Mouse (Mus musculus): ENCODE results near the gene Prkcb.
"Not testable (repeated sequence)": the region's sequence is repeated elsewhere in the genome, so short reads cannot be mapped to it uniquely, and the experiment has no call there.

Prkcb gene

DNA sequence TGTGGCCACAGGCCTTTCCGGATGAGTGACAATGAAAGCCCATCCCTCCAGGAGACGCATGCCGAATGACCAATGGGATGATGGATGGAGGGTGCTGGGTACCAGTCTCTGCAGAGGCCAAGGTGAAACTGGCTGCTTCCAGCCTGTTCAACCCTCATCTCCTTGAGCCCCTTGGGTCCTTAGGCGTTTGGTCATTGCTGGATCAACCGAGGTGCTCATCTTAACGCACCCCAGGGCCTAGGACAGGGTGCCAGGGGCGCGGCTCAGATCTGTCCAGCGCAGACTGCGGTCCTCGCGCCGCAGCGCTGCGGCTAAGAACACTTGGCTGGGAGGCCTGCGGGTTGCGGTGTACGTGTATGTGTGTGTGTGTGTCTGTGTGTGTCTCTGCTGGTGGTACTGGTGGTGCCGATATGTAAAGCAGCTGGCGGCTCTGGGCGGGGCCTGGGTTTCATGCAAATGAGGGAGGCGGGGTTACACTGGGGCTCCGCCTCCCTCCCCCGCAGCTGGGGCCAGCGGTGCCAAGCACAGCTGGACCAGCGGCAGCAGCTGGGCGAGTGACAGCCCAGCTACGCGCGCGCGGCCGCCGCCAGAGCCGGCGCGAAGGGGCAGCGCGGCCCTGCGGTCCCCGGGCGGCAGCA is at the start of gene Prkcb:
Gene Prkcb, plus strand, starts transcription at position 147 of the 638 bp plus-strand sequence.
- DNase-seq (ENCODE audit: low spot score in 2 of 2) = peak; percentile 74 to 82

DNA sequence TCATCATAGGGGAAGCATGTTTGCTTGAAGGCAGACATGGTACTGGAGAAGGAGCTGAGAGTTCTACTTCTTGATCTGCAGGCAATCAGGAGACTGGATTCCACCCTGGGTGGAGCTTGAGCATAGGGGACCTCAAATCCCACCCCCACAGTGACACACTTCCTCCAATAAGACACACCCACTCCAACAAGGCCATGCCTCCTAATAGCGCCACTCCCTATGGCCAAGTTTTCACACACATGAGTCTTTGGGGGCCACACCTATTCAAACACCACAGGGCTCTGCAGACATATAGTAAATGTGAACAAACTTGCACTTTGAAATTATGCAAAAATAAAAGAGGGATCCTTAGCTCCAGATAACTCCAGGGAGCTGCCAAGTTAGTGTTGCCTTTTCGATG is 49.6 kb upstream of the Prkcb start:
- no peak for DNase-seq (ENCODE audit: low spot score in 2 of 2)

DNA sequence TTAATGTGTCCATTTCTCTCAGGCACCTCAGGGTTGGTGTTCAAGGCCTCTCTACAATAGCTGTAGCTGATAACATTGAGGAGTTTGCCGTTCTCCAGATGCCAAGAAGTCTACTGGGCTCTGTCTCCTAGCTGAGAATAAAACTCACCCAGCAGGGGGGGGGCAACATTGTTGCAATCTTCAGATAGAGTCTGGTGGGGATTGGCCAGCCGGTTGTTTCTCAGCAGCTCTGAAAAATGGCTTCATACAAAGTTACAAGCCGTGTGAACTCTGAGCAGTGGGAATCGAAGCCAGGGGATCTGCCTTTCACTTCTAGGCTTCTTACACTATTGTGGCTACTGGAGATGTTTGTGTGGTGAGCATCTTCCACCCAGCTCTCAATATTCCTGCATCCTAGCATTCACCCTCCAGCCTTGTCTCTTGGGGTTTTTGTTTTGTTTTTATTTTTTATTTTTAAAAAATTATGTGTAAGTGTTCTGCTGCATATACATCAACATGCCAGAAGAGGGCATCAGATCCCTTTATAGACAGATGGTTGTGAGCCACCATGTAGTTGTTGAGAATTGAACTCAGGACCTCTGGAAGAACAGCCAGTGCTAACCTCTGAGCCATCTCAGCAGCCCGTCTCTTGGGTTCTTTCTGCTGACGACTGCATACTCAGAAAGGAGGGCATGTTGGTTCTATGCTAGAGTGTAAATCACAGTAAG is 48.0 kb upstream of the Prkcb start:
- DNase-seq (ENCODE audit: low spot score in 2 of 2) = no peak

DNA sequence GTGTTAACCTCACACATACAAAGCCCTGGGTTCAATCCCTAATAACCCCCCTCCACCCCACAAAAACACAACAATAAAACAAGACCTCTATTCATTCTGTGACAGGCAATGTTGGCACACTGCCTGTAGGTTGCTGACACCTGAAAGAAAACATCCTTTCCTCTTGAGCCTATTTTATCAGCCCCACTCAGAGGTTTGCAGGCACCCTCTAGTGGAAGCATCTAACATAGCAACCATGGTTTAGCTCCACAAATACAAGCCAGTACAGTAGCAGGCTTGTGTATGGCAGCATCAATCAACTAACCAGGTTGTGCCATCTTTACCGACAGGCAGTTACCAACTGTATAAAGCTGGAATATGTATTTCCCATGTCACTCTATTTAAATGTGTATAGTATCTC is 46.3 kb upstream of the Prkcb start:
- peak in 1 of 2 experiments; percentile 12 for DNase-seq (ENCODE audit: low spot score in 2 of 2)

DNA sequence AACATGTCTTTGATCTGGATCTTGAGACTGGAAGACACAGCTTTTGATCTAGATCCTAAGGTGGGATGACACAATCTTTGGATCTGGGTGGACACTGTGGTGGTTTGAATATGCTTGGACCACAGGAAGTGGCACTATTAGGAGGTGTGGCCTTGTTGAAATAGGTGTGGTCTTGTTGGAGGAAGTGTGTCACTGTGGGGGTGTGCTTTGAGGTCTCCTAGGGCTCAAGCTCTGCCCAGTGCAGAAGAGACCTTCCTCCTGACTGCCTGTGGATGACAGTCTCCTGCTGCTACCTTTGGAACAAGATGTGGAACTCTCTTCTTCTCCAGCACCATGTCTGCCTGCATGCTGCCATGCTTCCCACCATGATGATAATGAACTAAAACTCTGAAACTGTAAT is 45.8 kb upstream of the Prkcb start:
- DNase-seq (ENCODE audit: low spot score in 2 of 2) = not testable (repeated sequence)

DNA sequence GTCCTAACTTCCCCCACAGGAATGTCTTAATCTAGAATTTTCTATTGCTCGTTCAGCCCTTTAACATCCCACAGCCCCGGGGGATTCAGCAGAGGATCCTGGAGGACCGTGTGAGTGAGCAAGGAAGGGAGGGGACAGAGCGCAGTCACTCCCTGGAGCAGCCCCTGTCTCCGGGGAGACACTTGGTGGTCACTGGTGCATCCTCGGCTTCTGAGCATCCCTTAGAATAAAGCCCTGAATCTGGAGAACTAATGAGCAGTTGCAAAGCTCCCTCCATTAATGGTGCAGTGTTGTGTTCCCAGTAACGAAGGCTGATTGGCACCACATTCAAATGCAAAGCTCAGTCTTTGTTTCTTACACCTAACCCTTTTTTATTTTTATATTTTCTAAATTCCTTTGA is 44.4 kb upstream of the Prkcb start:
- no peak for DNase-seq (ENCODE audit: low spot score in 2 of 2)

DNA sequence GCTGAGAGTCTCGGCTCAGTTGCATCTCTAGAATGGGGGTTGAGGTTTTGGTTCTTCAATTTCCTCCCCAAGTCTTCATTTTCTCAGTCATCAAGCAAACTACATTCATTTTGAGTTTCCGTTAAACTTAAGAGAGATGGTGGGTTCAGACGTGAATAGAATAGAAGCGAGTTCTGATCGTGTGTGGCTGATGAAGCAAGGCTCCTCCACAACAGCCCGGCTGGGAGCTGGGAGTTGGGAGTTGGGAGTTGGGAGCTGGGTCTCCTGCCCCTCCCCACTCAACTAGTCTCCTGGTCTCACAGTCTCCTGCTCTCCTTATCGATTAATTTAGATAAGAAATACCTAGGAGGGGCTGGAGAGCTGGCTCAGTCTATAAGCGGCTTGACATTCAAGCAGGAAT is 44.0 kb upstream of the Prkcb start:
- no peak for DNase-seq (ENCODE audit: low spot score in 2 of 2)

DNA sequence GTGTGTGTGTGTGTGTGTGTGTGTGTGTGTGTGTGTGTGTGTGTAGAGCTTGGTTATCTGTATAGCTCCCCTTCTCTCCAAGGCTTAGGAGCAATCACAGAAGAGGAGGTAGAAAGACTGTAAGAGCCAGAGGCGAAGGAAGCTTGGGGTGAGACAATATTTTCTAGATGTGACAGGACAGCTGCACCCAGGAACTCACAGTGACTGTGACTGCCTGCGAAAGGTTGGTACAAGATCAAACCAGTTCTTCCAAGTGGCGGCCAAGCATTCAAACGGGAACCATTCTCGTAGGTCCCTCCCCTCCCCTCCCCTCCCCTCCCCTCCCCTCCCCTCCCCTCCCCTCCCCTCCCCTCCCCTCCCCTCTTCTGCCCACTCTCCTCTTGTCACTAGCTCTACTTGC is 42.6 kb upstream of the Prkcb start:
- DNase-seq (ENCODE audit: low spot score in 2 of 2) = no peak

DNA sequence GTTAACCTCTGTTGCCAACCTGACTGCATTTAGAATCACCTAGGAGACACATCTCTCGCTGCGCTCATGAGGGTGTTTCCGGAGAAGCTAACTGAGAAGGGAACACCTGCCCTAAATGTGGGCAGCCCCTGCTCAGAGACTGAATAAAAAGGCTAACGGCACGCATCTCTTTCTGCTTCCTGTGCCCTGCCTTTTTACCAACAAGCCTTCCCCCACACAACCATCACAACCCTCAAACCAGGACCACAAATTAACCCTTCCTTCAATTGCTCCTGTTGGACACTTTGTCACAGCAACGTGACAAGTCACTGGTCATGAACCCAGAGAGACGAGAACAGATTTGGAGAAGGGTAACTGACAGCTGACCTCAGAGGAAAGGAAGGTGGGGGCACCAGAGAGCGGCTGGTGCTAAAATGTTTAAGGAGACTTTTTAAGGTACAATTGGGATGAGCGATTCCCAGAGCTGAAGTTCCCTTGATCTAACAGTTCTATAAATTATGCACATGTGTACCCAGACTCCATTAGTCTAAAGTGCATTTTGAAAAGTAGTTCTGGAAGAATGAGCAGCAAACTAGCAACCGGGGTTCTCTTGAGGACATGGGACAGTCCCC is 41.2 kb upstream of the Prkcb start:
- no peak for DNase-seq (ENCODE audit: low spot score in 2 of 2)

DNA sequence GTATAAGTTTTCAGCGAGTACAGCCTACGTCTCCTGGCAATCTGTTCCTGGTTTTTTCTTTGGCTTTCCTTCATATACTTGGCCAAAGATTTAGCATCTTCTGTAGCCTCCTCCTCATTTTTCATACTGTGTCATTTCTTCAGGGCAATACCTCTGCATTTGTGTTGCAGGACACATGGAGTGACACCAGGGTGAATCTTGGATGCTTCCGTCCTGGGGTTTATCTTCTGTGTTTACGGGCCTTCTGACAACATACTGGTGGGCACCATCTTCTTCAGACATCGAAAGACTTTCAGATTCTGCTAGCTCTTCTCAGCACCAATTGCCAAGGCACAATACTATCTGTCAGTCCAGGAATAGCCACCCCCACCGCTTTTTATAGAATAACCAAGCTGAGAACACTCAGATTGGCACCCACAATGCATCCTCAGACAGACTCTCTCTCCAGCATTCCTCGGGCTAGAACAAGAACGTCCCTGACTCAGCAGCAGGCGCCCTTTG is 39.2 kb upstream of the Prkcb start:
- no peak for DNase-seq (ENCODE audit: low spot score in 2 of 2)

DNA sequence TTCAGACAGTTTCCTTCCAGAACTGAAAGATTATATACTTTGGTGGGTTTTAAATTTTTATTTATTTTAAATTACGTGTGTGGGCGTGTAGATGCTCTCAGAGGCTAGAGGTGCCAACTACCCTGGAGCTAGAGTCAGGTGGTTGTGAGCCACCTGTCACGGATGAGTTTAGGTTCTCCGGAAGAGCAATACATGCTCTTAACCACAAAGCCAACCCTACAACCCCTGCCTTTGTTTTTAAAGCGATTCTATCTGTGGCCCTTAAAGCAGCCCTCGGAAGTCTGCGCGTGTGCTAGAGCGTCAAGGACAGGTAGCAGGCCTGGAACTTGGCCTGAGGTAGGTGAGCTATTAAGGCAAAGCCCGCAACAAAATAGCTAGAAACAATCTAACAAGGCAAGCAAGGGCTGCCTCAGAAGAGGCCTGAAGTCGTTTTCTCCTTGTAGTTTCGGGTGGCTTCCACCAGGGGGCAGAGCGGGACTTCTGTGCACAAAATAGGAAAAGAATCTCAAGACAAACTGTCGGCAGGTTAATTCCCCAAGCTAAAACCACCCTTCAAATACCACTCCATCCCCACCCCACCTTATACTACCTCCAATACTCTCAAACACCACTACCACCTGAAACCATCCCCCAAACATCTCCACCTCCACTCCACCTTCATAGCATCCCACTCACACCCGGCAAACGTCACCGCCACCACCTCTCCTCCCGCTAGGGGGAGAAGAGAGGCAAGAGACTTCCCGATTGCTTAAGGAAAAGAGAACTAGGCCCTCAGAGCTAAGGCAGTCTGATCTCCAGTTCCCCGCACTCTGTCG is 37.1 kb upstream of the Prkcb start:
- DNase-seq (ENCODE audit: low spot score in 2 of 2) = peak; percentile 51 to 62

DNA sequence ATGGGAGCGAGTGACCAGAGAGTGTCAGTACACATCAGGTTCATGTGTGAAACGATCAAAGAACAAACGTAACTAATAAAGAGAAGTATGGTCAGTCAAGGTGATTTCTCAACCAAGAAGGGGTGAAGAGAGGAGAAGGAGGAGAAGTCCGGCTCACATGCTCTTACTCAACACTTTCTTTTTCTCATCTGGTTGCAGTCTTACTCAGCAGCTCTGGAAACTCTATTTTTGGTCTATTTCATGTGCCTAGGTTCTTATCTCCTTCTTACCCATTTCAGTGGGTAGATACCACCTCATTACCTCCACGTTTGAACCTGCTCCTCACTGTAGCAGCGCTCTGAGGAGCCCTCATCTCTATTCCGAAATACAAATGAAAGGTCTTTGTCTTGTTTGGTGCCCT is 31.8 kb upstream of the Prkcb start:
- DNase-seq (ENCODE audit: low spot score in 2 of 2) = no peak

DNA sequence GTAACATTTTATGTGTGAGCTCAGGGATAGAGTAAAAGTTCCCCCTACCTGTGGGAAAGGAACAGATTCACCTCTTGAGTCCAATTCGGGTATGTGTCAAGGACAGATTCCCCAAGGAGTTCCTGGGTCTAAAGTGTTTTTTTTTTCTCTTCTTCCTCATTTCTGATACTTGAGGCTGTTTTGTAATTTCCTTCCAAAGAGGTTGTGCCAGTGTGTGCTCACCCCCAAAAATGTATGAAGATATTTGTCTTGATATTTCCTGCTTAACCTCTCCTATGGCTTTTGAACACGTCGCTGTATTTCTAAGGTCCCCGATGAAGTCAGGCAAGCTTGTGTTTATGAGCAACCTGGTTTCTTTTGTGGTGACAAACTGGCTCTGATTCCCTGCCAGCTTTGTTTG is 30.0 kb upstream of the Prkcb start:
- no peak for DNase-seq (ENCODE audit: low spot score in 2 of 2)

DNA sequence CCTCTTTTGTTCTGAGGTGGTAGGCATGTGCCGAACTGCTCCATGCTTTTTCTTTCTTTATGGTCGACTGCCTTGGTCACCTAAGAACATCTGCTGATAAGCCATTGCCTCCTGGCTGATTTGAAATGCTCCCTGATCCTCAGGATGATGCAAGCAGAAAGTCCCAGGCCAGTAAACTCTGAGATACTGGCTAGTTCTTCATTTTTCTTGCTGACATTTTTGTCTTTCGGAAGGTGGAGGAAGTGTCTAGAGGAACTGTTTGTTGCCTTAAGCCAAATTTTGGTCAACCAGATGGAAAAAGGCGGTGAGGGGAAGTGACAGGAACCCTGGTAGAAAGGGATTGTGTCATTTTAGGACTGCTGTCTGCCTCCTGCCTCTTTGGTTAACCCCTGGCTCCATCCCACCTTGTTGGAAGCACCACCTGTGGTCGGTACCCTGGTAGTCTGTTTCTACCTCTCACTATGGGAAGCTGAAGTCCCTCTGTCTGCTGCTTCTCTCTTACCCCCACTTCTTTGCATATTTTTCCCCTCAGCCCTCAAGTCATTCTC is 28.4 kb upstream of the Prkcb start:
- no peak for DNase-seq (ENCODE audit: low spot score in 2 of 2)

DNA sequence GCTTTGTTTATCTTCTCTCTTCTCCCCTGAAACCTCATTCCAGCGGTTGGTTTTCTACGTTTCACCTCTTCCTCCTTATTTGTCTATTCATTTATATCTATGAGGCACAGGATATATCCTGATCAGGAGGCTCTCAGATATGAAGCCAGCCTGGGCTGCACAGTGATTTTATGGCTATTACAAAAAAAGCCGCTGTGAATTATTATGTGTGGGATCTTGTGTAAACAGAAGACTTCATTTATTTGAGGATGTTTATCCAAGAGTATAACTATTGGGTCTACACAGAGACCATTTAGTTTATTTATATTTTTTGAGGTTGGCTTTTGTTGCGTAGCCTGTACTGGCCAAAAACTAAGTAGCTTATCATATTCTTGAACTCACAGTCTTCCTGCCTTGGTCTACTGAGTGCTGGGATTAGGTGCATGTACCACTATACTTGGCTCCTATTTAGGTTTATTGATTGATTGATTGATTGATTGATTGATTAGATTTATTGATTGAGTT is 19.5 kb upstream of the Prkcb start:
- no peak for DNase-seq (ENCODE audit: low spot score in 2 of 2)

DNA sequence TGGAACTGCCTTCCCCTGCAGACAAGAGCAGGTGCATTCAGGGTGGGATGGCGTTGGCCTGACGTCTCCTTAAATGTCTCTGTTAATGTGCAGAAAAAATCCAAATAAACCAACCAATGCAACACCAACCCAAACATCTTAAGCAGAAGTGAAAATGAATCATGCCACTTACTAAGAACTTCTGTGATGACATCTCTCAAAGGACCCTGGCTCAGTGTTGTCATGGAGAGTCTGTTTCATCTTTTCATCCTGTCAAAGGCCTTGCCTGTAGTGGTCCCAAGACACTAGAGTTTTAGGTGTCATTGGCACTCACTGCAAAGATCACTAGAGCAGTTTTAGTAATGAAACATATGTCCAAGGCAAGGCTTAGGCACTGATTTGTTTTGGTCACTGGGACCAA is 16.2 kb upstream of the Prkcb start:
- no peak for DNase-seq (ENCODE audit: low spot score in 2 of 2)

DNA sequence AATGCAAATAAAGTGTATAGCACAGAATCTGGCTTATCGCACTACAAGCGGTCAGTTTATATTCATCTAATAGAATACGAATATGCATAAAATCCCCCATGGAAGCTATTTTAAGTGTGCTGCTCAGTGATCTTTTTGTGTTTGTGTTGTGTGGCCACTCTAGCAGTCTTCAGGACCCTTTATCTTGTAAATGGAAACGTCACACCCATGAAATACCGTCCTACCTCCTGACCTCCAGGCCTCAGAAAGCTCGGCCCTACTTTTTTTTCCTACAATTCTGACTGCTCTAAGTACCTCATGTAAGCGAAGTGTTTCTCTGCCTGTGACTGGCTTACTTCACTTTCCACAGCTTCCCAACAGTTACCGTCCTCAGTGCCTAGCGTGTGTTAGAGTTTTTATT is 9.0 kb upstream of the Prkcb start:
- no peak for DNase-seq (ENCODE audit: low spot score in 2 of 2)

DNA sequence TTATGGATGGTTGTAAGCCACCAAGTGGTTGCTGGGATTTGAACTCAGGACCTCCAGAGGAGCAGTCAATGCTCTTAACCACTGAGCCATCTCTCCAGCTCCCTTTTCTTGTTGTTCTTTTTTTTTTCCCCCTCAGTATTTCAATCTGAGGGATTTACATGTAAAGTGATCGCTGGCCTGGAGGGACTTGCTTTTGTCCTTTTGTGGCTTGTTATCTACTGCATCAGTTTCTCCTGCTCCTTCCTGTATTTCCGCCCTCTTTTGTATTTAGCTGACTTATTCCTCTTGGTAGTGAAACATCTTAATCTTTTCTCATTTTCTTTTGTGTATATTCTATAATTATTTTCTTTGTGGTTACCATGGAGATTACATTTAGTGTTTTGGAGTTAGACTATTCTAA is 8.2 kb upstream of the Prkcb start:
- DNase-seq (ENCODE audit: low spot score in 2 of 2) = no peak

DNA sequence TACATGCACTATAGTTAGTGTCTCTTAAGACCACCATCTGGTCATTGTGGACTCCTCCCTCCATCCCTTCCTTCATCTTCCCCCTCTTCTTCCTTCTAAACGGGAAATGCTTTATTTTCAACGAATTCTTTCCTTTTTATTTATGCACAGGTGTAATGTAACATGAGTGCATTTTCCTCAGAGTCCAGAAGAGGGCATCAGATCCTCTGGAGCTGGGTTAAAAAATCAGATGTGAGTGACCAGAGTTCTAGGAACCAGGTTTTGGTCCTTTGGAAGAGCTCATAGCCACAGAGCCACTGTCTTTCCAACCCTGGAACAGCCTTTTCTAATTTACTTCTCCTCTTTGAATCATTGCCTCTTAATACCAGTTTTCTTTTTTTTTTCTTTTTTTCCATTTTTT is 6.0 kb upstream of the Prkcb start:
- DNase-seq (ENCODE audit: low spot score in 2 of 2) = no peak

DNA sequence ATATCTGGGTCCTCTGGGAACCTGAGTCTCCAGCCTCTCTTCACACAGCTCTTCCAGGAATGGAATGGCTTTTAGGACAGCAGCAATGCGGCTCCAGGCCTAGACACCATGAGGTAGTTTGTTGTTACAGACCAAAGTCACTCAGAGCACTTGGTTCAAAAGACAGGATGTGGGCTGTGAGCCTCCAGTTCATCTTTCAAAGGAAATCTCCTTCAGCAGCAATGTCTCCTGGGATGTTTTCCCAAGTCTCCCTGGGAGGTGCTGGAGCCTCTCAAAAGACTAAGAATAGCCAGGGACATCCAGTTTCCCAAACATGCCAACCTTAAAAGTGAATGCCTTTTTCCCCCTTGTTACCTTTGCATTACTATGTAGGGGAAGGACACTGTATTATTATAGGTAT is 1.3 kb upstream of the Prkcb start:
- no peak for DNase-seq (ENCODE audit: low spot score in 2 of 2)

DNA sequence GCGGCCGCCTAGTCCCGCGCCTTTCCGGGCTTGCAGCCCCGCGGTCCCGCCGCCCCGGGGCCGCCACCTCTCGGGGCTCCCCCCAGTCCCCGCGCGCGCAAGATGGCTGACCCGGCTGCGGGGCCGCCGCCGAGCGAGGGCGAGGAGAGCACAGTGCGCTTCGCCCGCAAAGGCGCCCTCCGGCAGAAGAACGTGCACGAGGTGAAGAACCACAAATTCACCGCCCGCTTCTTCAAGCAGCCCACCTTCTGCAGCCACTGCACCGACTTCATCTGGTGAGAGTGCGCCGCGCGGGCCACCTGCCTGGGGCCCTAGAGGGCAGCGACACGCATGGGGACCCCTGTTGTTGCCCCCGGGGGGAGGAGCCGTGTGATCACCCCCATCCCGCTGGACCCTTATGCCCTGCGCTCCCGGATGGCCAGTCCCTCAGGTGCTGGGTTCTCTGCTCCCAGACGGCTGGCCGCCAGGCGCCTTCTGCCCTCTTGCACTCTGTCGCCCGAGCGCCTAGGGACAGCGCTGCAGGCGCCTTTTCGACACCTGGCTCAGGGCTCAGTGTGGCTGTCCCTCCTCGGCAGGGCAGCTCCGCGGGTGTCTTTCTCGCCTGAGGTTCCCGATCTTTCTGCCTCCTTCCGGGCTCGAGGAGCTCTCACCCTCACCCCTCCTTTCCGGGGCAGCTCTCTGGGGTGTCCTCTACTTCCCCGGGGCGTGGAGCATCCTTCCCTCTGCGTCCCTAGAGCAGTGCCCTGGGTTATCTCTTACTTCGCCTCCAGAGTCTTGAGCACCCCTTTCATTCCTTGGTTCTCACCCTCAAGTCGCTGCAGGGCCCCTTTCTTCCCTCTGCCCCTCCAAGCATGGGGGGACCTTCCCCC is 926 bp downstream of the Prkcb start:
- DNase-seq (ENCODE audit: low spot score in 2 of 2) = peak; percentile 18 to 21

All from spleen, postnatal 14 days (tissue).